Mouse (Mus musculus) forebrain, embryonic 13.5 days (tissue): ENCODE data around the gene Lrtm2. TPM values are rescaled to one million over a fixed set of nuclear protein-coding genes. Genes with fewer than 3 reads are reported as not detected.
A peak's percentile ranks its signal among the peaks of the same experiment; 100 is the strongest.
"Not testable (repeated sequence)": the region's sequence is repeated elsewhere in the genome, so short reads cannot be mapped to it uniquely, and the experiment has no call there.

ENCODE experiments used
- ATAC-seq: fragments of 200-750 bp; cut with Nextera tagmentation; 2 replicates; pipeline ENCODE4 v1.8.0; 2017
- H3K27ac ChIP-seq: fragments of 300-500 bp; sonication (generic); 2 replicates; pipeline ENCODE4 v1.5.1; 2015; ENCODE audit warnings: inconsistent platforms, mild to moderate bottlenecking, moderate library complexity
- H3K27me3 ChIP-seq: fragments of 300-500 bp; sonication (generic); 2 replicates; pipeline ENCODE4 v1.6.1; 2015; ENCODE audit warnings: mild to moderate bottlenecking, inconsistent platforms
- H3K36me3 ChIP-seq: fragments of 300-500 bp; sonication (generic); 2 replicates; pipeline ENCODE4 v1.6.1; 2015; ENCODE audit warnings: mild to moderate bottlenecking, inconsistent platforms; ENCODE audit not compliant: poor library complexity, severe bottlenecking
- H3K4me1 ChIP-seq: fragments of 300-500 bp; sonication (generic); 2 replicates; pipeline ENCODE4 v1.6.1; 2015; ENCODE audit warnings: inconsistent platforms
- H3K4me2 ChIP-seq: fragments of 300-500 bp; sonication (generic); 2 replicates; pipeline ENCODE4 v1.6.1; 2015; ENCODE audit warnings: inconsistent platforms, mild to moderate bottlenecking, moderate library complexity
- H3K4me3 ChIP-seq: fragments of 300-500 bp; sonication (generic); 2 replicates; pipeline ENCODE4 v1.5.1; 2015; ENCODE audit warnings: mild to moderate bottlenecking, inconsistent platforms
- H3K9ac ChIP-seq: fragments of 300-500 bp; sonication (generic); 2 replicates; pipeline ENCODE4 v1.6.1; 2015; ENCODE audit warnings: mild to moderate bottlenecking, inconsistent platforms
- H3K9me3 ChIP-seq: fragments of 300-500 bp; sonication (generic); replicated peaks from 2 replicates; pipeline ENCODE4 v1.6.1; 2016; ENCODE audit warnings: inconsistent platforms
- WGBS: fragments of 180-500 bp; shearing (Covaris S2); methylation state at CpG from one replicate; pipeline ENCODE4 v1.1.7; 2015; 5-methylcytosine and 5-hydroxymethylcytosine counted together
- polyA plus RNA-seq: library from polyadenylated mRNA; unstranded; fragments of >200 nt; fragmentation: Nextera tagmentation; extraction: Ambion mirVana; gene quantifications from 2 replicates; pipeline ENCODE4 v1.2.1, GENCODE M21; 2015

The Lrtm2 gene
- polyA plus RNA-seq, result 1.1 and 2.0 TPM in 2 replicates

GRCm38 (mm10) chr6:119330506-119330905 lies at the start of gene Lrtm2:
TSS of gene Lrtm2 (minus strand) at chr6:119330766.
- Histone ChIP-seq H3K4me1 (peaks cover 47% of the 10 kb centered on the region), H3K9me3 (no peaks in the 10 kb centered on the region), H3K36me3 (no peaks in the 10 kb centered on the region), H3K4me2 (peak within 1 kb of the TSS; percentile 80), H3K9ac (peak within 1 kb of the TSS; percentile 51), H3K4me3 (peak within 1 kb of the TSS; percentile 47), H3K27me3 (peaks cover 42% of the 10 kb centered on the region), H3K27ac (no peak within 1 kb of the TSS; the same call in 1 of the 2 replicates)
- ATAC-seq, result peak; percentile 19
- WGBS, result under 1% methylated on average over 31 of the region's 31 CpGs

GRCm38 (mm10) chr6:119378631-119379030 lies 48.1 kb upstream of the Lrtm2 start:
- no peak overlapping the region for H3K27ac ChIP-seq
- no peak overlapping the region for H3K9ac ChIP-seq
- no peaks in the 10 kb centered on the region for H3K36me3 ChIP-seq
- no peak overlapping the region for H3K4me2 ChIP-seq
- ATAC-seq, result no peak
- H3K4me1 ChIP-seq, result no peaks in the 10 kb centered on the region
- 87% methylated on average over 1 of the region's 1 CpGs for WGBS
- no peaks in the 10 kb centered on the region for H3K27me3 ChIP-seq
- no peaks in the 10 kb centered on the region for H3K9me3 ChIP-seq
- no peak overlapping the region for H3K4me3 ChIP-seq

- ATAC-seq, result no peak
- 90% methylated on average over 2 of the region's 2 CpGs for WGBS
- Histone ChIP-seq H3K4me3 (no peak overlapping the region), H3K27me3 (no peaks in the 10 kb centered on the region), H3K9me3 (no peaks in the 10 kb centered on the region), H3K4me1 (no peaks in the 10 kb centered on the region), H3K4me2 (no peak overlapping the region), H3K36me3 (no peaks in the 10 kb centered on the region), H3K9ac (no peak overlapping the region), H3K27ac (no peak overlapping the region)
Measured at GRCm38 (mm10) chr6:119377613-119378012, 47.0 kb upstream of the Lrtm2 start.

- WGBS, result 72% methylated on average over 5 of the region's 5 CpGs
Measured at GRCm38 (mm10) chr6:119375035-119375434, 44.5 kb upstream of the Lrtm2 start.

GRCm38 (mm10) chr6:119373000-119373705 lies 42.6 kb upstream of the Lrtm2 start:
- Histone ChIP-seq H3K27ac (no peak overlapping the region), H3K4me2 (no peak overlapping the region), H3K4me1 (no peaks in the 10 kb centered on the region), H3K36me3 (peaks cover 5% of the 10 kb centered on the region; the same call in 1 of the 2 replicates), H3K27me3 (no peaks in the 10 kb centered on the region), H3K9ac (no peak overlapping the region), H3K9me3 (no peaks in the 10 kb centered on the region), H3K4me3 (no peak overlapping the region)
- ATAC-seq, result no peak

More at GRCm38 (mm10) chr6:119375035-119375434, 44.5 kb upstream of the Lrtm2 start:
- Histone ChIP-seq H3K9me3 (no peaks in the 10 kb centered on the region), H3K36me3 (no peaks in the 10 kb centered on the region), H3K4me2 (no peak overlapping the region), H3K9ac (no peak overlapping the region), H3K27ac (no peak overlapping the region), H3K4me3 (no peak overlapping the region), H3K4me1 (no peaks in the 10 kb centered on the region), H3K27me3 (no peaks in the 10 kb centered on the region)
- no peak for ATAC-seq

GRCm38 (mm10) chr6:119372237-119372636 lies 41.7 kb upstream of the Lrtm2 start:
- Histone ChIP-seq H3K4me2 (no peak overlapping the region), H3K9me3 (no peaks in the 10 kb centered on the region), H3K4me3 (no peak overlapping the region), H3K27me3 (no peaks in the 10 kb centered on the region), H3K27ac (no peak overlapping the region), H3K4me1 (no peaks in the 10 kb centered on the region), H3K36me3 (peaks cover 11% of the 10 kb centered on the region), H3K9ac (no peak overlapping the region)
- 88% methylated on average over 5 of the region's 5 CpGs for WGBS
- ATAC-seq, result no peak

GRCm38 (mm10) chr6:119371624-119372023 lies 41.1 kb upstream of the Lrtm2 start:
- peaks cover 16% of the 10 kb centered on the region for H3K36me3 ChIP-seq
- no peak overlapping the region for H3K27ac ChIP-seq
- no peak overlapping the region for H3K4me3 ChIP-seq
- no peaks in the 10 kb centered on the region for H3K9me3 ChIP-seq
- no peaks in the 10 kb centered on the region for H3K4me1 ChIP-seq
- no peak overlapping the region for H3K9ac ChIP-seq
- no peak for ATAC-seq
- no peaks in the 10 kb centered on the region for H3K27me3 ChIP-seq
- H3K4me2 ChIP-seq, result no peak overlapping the region

- no peak overlapping the region for H3K27ac ChIP-seq
- H3K27me3 ChIP-seq, result no peaks in the 10 kb centered on the region
- H3K4me2 ChIP-seq, result no peak overlapping the region
- no peaks in the 10 kb centered on the region for H3K9me3 ChIP-seq
- no peak for ATAC-seq
- H3K4me3 ChIP-seq, result no peak overlapping the region
- H3K9ac ChIP-seq, result no peak overlapping the region
- no peaks in the 10 kb centered on the region for H3K4me1 ChIP-seq
- H3K36me3 ChIP-seq, result peaks cover 51% of the 10 kb centered on the region
- 94% methylated on average over 2 of the region's 2 CpGs for WGBS
Measured at GRCm38 (mm10) chr6:119367382-119367781, 36.8 kb upstream of the Lrtm2 start.

GRCm38 (mm10) chr6:119366800-119367199 lies 36.2 kb upstream of the Lrtm2 start:
- H3K4me2 ChIP-seq, H3K4me1 ChIP-seq, H3K9me3 ChIP-seq, ATAC-seq, H3K4me3 ChIP-seq, H3K27ac ChIP-seq, H3K9ac ChIP-seq, H3K27me3 ChIP-seq: not testable (repeated sequence)
- WGBS, result 86% methylated on average over 4 of the region's 4 CpGs
- peaks cover 52% of the 10 kb centered on the region for H3K36me3 ChIP-seq

- WGBS, result 98% methylated on average over 5 of the region's 5 CpGs
- Histone ChIP-seq H3K27me3 (no peaks in the 10 kb centered on the region), H3K36me3 (peaks cover 73% of the 10 kb centered on the region), H3K27ac (no peak overlapping the region), H3K4me1 (no peaks in the 10 kb centered on the region), H3K9ac (no peak overlapping the region), H3K4me2 (no peak overlapping the region), H3K9me3 (no peaks in the 10 kb centered on the region), H3K4me3 (no peak overlapping the region)
- ATAC-seq, result no peak
Measured at GRCm38 (mm10) chr6:119363593-119363992, 33.0 kb upstream of the Lrtm2 start.

- Histone ChIP-seq H3K4me2 (no peak overlapping the region), H3K4me1 (no peaks in the 10 kb centered on the region), H3K9me3 (no peaks in the 10 kb centered on the region), H3K27ac (no peak overlapping the region), H3K27me3 (no peaks in the 10 kb centered on the region), H3K36me3 (peaks cover 83% of the 10 kb centered on the region), H3K4me3 (no peak overlapping the region), H3K9ac (no peak overlapping the region)
- 93% methylated on average over 3 of the region's 3 CpGs for WGBS
- ATAC-seq, result no peak
Measured at GRCm38 (mm10) chr6:119360925-119361702, 30.5 kb upstream of the Lrtm2 start.

- ATAC-seq, H3K4me1 ChIP-seq, H3K4me2 ChIP-seq, H3K9me3 ChIP-seq, H3K27ac ChIP-seq, H3K27me3 ChIP-seq, H3K4me3 ChIP-seq, H3K9ac ChIP-seq: not testable (repeated sequence)
- WGBS, result 91% methylated on average over 6 of the region's 6 CpGs
- H3K36me3 ChIP-seq, result peaks cover 83% of the 10 kb centered on the region
Measured at GRCm38 (mm10) chr6:119360250-119360649, 29.7 kb upstream of the Lrtm2 start.
